Mouse (Mus musculus) erythroblast, adult 5-6 weeks (primary cell): Measurements from ENCODE around the gene Kcnc1. TPM values are rescaled to one million over a fixed set of nuclear protein-coding genes. Genes with fewer than 3 reads are reported as not detected.

Experiments used
- ATAC-seq: replicated peaks from 2 replicates; pipeline ENCODE4 v1.8.0; 2016; ENCODE audit warnings: moderate number of reproducible peaks, mild to moderate bottlenecking, moderate TSS enrichment, inconsistent platforms; ENCODE audit not compliant: poor library complexity, low FRiP score, severe bottlenecking
- total RNA-seq, 2 experiments: library from RNA; stranded (forward) in 1 of 2; stranded (reverse) in 1 of 2; fragments of 150-400 nt in 1 of 2; fragments of 200-764, 138-1000 nt in 1 of 2; gene quantifications; 2 replicates each; pipeline versions ENCODE4 v1.2.3 to v1.2.4; 2015 to 2017; ENCODE audit warnings: low replicate concordance in 2 of 2

The Kcnc1 gene
- total RNA-seq (2015; ENCODE audit: low replicate concordance) (not detected in 2 replicates), total RNA-seq (2017; ENCODE audit: low replicate concordance) (not detected in 2 replicates)

DNA sequence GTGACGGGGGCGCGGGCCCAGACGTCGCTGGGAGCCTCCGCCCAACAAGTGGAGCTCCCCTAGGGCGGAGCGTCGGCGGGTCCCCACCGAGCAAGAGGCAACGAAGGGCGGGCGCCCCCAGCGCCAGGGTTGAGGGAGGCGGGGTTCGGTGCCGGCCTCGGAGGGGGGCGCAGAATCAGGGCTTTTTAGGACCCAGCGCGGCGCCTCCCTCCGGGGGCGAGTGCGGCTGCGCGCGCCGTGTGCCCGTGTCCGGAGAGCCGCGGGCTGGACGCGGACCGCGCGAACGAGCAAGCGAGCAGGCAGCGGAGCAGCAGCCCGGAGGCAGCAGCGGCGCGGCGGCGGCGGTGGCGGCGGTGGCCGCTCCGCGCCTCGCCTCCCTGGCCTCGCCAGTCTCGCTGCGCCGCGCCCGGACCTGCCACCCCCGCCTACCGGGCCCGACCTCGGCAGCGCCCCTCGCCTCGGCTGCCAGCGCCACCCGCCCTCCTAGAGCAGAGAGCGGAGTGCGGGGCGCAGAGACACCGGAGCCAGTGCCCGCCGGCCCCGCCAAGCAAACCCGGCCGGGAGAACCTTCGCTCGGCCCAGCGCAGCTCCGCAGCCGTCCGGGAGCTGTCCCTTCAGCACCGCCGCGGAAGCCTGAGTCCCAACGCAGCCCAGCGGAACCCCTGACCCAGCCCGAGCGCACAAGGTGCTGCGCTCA, at the start of gene Kcnc1:
Kcnc1 (plus strand) TSS at position 267 of the 697 bp plus-strand sequence.
- no peak for ATAC-seq

DNA sequence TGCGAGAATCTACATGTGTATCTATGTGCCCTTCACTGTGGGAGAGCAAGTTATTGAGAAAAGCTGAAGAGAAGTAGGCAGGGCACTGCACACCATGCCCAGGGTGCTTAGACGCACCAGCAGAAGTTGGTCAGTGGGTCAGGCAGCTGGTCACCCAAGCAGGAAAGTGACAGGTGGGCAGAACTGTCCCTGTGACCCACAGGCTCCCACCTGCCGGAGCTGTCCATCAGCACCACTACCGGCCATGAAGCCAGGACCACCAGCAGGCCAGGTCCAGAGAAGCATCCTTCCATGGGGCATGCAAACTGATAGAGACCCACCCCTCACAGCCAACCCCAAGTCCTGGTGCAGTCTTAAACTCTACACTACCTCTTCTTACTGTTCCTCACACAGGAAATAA, 48.6 kb upstream of the Kcnc1 start:
- no peak for ATAC-seq

DNA sequence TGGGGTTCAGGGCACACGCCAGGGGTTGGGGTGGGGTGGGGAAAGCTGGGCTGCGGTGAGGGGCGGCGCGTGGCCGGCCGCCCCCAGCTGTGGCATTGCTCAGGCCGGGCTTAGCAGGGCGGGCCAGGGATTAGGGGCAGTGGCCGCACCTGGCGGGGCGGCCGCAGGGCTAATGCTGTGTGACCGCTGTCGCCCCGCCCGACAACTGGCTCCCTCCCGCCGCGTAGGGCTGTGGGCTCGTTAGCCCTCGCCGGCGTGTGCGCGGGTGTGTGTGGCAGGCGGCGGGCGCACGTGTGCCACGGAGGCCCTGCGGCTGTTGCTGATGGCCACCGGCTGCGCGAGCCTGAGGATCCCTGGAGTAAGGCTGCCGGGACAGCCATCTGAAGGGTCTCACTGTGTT, 47.5 kb upstream of the Kcnc1 start:
- ATAC-seq: no peak

DNA sequence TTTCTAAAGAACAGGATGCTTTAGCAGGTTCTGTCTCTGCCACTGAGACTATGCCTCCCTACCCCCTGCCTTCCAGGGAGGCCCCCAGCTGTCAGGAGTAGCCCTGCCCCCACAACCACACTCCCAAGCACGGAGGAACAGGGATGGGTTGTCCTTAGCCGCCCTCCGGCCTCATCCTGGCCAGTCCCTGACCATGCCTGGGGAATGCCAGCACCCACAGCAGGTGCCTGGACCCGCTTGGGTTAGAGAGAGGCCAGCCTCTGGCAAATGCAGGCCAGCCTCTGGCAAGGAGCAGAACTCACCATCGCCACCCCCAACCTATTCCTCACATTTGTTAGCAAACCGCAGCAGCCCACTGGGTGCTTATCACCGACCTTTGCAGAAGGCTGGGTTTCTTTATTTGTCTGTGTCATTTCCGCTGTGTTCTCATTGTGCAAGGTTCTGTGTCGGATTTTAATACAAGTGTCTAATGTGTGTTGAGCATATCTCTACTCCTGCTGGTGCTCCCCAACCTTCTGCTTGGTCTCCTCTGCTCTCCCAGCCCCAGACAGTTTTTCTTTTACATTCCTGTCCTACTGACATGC, 46.1 kb upstream of the Kcnc1 start:
- no peak for ATAC-seq

DNA sequence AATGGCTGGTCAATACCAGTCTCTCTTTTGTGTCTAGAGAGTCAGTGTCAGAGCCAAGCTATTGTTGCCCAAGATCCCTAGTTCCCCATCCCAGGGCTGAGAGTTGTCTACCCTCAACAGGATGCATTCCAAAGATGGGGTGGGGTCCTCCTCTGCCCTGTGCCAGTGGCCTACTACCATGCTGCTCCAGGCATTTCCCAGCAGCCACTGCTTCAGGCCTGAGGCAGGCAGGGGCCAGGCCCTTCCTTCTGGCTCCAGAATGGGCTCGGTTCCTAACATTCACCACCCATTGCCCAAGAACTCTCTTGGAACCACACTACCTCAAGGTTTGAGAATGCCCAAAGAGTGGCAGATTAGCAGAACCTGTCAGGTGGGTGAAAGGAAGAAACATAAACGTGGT, 43.5 kb upstream of the Kcnc1 start:
- no peak for ATAC-seq

DNA sequence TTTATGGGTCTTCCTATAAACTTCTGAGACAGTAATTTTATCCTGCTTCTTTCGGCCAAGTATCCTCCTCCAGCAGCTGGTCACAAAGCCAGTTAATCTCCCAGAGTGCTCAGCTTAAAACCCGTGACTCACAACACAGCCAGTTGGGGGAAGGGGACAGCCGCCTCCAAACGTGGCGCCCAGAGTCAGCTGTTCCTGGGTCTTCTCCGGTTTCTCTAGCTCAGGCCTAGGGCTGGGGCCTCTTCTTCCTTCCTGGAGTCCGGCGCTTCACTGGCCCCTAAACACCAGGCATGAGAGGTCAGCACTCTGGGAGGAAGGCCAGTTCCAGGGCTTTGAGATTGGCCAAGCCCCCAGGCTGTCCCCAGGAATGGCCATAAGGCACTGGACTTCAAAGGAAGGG, 43.1 kb upstream of the Kcnc1 start:
- no peak for ATAC-seq

DNA sequence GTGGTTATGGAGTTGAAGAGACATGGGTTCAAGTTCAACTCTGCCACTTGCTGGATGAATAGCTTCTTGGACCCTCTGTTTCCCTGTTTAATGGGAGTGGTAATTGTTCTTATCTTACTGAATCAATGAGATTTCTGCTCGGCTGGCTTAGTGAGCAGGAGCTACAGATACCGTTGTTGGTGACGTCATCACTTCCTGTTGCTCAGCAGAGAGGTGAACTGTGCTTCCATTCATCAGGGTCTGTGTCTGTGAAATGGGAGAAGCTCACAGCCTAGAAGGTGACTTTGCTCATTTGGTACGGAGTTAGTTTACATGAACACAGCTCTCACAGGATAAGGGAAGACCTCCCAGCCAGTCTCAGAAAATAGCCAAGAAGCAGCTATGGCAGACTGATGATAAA, 42.4 kb upstream of the Kcnc1 start:
- no peak for ATAC-seq

DNA sequence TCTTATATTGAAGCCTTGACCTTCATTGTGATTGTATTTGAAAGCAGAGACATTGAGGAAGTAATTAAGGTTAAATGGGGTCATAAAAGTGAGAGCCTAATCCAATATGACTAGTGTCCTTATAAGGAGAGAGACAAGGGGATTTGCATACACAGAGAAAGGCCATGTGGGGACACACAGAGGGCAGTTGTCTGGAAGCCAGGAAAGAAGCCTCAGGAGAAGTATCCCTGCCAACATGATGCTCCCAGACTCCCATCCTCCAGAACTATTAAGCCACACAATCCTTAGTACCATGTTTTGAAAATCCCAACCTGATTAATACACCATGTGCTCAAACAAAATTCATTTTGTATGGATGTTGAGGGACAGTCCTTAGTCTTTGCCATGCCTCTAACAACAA, 34.5 kb upstream of the Kcnc1 start:
- ATAC-seq: no peak

DNA sequence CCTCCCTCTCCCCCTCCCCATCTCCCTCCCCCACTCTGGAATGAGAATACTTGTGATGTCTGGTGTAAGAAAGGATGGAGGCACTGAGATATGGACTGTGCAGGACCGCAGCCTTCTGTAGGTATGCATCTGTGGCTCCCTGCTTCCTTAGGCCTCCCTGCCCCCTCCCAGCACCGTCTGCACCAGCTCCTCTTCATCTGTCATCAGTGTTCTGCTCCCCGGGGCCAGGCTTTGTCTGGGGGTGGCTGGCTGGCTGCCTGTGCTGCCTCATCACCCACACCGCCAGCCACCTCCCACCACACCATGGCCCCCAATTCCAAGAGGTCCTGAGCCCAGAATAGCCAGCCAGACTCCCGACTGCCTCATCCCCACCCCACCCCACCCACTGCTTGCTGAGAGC, 32.1 kb upstream of the Kcnc1 start:
- ATAC-seq: no peak

DNA sequence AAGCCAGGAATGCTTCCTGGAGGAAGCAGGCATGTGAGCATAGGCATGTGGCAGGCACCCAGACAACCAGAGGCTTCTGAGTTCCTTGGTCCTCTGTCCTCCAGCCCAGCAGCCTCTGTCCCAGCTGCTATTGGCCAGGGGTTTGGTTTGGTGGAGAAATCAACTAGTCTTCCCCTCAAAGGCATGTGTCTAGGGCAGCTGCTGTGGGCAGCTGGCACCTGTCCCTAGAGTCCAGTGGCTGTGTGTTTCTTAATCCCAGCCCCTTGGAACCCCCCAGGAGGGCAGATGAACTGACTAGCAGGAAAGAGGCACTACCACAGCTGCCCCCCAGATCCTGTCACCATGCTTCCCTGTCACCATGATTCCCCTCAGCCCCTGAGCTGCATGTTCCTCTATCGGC, 30.5 kb upstream of the Kcnc1 start:
- no peak for ATAC-seq

DNA sequence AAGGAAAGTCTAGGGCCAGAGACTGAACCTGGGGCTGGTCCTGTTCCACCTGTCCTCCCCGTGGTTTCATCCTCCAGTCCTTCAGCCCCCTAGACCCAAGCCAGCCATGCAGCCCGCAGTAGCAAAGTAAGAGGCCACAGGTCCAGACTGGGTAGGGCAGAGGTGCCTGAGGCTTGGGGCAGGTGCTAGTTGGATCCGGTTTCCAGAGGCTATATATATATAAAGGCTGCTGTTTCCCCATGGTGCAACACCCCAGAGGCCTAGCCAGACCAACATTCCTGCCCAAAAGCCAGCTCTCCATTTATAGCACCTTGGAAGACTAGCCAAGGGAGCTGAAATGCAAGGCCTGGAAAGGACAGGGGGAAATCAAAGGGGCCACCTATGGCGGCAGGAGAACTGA, 25.2 kb upstream of the Kcnc1 start:
- no peak for ATAC-seq

DNA sequence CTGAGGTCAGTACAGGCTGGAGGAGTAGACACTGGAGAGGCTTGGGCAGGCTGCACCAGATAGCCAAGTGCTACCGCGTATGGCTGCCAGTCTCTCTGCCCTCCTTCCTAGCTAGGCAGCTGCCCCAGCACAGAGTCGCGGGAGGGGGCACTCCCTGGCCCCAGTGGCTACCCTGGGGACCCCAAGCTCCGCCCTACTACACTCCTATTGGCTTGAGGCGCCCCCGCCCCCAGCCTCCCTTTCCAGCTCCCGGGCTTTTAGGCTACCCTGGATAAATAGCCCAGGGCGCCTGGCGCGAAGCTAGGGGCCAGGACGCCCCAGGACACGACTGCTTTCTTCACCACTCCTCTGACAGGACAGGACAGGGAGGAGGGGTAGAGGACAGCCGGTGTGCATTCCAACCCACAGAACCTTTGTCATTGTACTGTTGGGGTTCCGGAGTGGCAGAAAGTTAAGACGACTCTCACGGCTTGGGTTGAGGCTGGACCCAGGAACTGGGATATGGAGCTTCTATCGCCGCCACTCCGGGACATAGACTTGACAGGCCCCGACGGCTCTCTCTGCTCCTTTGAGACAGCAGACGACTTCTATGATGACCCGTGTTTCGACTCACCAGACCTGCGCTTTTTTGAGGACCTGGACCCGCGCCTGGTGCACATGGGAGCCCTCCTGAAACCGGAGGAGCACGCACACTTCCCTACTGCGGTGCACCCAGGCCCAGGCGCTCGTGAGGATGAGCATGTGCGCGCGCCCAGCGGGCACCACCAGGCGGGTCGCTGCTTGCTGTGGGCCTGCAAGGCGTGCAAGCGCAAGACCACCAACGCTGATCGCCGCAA, 19.9 kb upstream of the Kcnc1 start, which contains the start of gene Myod1:
Myod1 (plus strand) TSS at position 303 of the 836 bp plus-strand sequence.
- ATAC-seq: no peak

DNA sequence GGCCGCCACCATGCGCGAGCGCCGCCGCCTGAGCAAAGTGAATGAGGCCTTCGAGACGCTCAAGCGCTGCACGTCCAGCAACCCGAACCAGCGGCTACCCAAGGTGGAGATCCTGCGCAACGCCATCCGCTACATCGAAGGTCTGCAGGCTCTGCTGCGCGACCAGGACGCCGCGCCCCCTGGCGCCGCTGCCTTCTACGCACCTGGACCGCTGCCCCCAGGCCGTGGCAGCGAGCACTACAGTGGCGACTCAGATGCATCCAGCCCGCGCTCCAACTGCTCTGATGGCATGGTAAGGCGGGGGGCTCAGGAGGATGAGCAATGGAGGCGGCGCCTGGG, 19.3 kb upstream of the Kcnc1 start:
- ATAC-seq: no peak

DNA sequence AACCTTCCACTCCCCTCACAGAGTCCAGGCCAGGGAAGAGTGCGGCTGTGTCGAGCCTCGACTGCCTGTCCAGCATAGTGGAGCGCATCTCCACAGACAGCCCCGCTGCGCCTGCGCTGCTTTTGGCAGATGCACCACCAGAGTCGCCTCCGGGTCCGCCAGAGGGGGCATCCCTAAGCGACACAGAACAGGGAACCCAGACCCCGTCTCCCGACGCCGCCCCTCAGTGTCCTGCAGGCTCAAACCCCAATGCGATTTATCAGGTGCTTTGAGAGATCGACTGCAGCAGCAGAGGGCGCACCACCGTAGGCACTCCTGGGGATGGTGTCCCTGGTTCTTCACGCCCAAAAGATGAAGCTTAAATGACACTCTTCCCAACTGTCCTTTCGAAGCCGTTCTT, 18.2 kb upstream of the Kcnc1 start:
- ATAC-seq: no peak

DNA sequence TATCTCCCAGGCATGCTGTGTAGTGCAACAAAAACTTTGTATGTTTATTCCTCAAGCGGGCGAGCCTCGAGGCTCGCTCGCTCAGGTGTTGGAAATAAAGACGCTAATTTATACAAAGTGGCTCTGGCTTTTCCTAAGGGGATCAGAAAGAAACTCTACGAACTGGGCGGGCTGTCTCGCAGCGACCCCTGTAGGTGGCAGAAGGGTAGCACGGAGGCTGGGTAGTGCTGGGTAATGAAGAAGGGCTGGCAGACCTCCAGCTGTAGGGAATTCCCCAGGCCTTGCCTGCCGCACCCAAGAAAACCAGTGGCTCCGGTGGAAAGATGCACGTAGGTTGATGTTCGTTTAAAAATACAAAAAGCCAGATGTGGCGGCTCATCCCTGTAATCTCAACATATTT, 17.3 kb upstream of the Kcnc1 start:
- no peak for ATAC-seq

DNA sequence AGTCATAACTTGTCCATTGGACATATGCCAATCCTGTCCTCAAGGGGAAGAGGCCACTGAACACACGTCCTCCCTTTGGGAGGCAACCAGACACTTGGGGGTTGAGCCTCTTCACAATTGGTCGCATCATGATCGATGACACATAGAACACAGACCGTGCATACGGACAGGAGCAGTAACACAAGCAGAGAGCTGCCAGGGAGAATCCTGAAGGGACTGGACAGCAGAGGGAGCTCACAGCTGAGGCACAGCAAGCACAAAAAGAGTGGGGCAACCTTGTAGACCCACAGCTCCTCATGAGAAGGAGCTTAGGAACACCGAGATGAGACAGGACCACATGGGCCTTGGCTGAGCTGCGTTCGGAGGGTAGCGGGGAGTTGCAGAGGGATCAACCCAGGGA, 15.7 kb upstream of the Kcnc1 start:
- ATAC-seq: no peak

DNA sequence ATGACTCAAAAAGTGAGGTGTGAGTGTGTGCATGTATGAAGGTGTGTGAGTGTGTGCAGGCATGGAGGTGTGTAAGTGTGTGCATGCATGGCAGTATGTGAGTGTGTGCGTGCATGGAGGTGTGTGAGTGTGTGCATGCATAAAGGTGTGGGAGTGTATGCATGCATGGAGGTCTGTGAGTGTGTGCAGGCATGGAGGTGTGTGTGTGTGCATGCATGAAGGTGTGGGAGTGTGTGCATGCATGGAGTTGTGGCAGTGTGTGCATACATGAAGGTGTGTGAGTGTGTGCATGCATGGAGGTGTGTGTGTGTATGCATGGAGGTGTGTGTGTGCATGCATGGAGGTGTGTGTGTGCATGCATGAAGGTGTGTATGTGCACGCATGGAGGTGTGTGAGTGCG, 8.9 kb upstream of the Kcnc1 start:
- ATAC-seq: no peak

DNA sequence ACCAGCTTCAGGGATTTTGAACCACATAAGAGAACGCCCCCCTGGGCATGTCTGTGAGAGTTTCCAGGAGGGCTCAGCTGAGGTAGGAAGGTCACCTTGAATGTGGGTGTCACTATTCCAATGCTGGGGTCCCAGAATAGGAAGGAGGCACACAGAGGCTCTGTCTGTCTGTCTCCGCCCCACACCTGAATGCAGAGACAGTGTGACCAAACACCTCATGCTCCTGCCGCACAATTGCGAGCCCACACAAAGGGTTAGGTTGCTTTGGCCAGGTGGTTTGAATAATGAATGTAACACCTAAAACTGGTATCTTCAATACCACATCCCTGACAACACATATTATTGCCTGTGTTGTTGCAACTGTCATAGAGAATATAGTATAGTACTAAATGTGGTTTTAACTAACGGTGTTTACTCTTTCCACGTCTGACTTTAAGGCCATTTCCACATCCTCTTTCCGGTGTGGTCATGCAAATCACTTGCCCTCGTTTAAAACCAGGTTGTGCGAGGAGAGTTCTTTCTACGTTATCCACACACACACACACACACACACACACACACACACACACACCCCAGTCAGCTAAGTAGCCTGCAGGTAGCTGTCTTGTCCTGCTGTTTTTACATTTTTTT, 6.7 kb upstream of the Kcnc1 start:
- ATAC-seq: no peak

DNA sequence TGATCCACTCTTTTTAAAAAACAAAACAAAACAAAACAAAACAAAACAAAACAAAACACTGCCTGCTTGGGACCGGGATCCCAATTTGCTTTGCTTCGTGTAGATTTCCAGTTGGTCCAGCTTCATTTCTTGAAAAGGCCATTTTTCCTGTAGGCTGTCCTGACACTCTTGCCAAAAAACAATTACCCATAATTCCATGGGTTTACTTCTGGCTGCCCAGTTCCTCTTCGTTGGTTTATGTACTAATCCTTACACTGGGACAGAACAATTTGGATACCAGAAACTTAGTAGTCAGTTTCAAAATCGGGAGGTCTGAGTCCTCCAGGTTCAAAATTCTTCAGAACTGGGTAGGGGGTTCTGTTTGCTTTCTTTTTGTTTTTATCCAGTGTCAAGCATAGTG, 6.1 kb upstream of the Kcnc1 start:
- ATAC-seq: no peak

DNA sequence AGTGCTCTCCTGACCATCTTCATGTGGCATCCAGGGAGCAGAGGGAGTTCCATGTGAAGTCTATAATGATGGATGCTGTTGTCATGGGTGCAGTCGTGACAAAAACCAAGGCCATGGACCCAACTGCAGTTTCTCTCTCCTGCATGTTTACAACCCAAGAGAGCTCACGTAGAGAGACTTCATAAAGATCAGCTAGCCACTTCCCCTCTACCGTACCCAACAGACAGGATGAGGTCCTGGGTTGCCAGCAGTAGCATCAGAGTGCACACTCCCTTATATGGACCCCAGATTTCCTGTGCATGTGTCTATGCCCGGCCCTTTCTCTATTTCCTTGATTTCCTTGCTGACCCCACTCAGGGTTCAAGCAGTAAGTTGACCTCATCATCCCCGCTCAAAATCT, 4.6 kb upstream of the Kcnc1 start:
- no peak for ATAC-seq

DNA sequence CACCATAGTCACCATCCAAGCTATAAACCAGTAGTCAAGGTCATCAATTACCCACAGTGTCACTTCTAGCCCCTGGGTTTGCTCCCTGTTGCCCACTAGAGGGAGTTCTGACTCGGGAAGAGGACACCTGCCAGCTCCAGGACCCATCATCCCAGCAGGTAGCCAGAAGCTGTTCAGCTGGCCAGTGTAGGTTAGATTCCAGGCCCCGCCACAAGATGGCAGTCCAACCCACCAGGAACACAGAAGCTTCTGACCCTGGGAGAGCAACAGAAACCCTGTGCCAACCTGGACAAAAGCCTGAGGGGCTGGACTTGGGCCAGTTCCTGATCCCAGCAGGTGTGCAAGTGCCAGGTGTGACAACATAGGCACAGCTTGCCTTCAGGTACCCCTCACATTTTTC, 3.2 kb upstream of the Kcnc1 start:
- peak; percentile 39; the same call in 1 of the 2 replicates for ATAC-seq
